Mouse (Mus musculus) stomach, embryonic 16.5 days (tissue): ENCODE results near the gene 1700013G24Rik. TPM values are rescaled to one million over a fixed set of nuclear protein-coding genes. Genes with fewer than 3 reads are reported as not detected.

ENCODE experiments used
- ATAC-seq: fragments of 200-750 bp; cut with Nextera tagmentation; 2 replicates; pipeline ENCODE4 v1.8.0; 2017; ENCODE audit warnings: moderate number of reproducible peaks, moderate TSS enrichment; ENCODE audit not compliant: insufficient read depth, low FRiP score
- H3K27ac ChIP-seq: fragments of 300-500 bp; sonication (generic); 2 replicates; pipeline ENCODE4 v1.5.1; 2014; ENCODE audit warnings: low read length
- H3K27me3 ChIP-seq: fragments of 300-500 bp; sonication (generic); 2 replicates; pipeline ENCODE4 v1.6.1; 2014; ENCODE audit warnings: low read length, control low read depth, mixed read lengths; ENCODE audit not compliant: control insufficient read depth, insufficient read depth
- H3K36me3 ChIP-seq: fragments of 300-500 bp; sonication (generic); 2 replicates; pipeline ENCODE4 v1.6.1; 2014; ENCODE audit warnings: low read length; ENCODE audit not compliant: control insufficient read depth, insufficient read depth
- H3K4me1 ChIP-seq: fragments of 300-500 bp; sonication (generic); 2 replicates; pipeline ENCODE4 v1.6.1; 2014; ENCODE audit warnings: low read length, control low read depth, mixed read lengths; ENCODE audit not compliant: control insufficient read depth, insufficient read depth
- H3K4me2 ChIP-seq: fragments of 300-500 bp; sonication (generic); 2 replicates; pipeline ENCODE4 v1.6.1; 2014; ENCODE audit warnings: low read depth, low read length, mixed read lengths
- H3K4me3 ChIP-seq: fragments of 300-500 bp; sonication (generic); replicated peaks from 2 replicates; pipeline ENCODE4 v1.5.1; 2014; ENCODE audit warnings: mild to moderate bottlenecking, low read length
- H3K9ac ChIP-seq: fragments of 300-500 bp; sonication (generic); 2 replicates; pipeline ENCODE4 v1.6.1; 2014; ENCODE audit warnings: low read length
- H3K9me3 ChIP-seq: fragments of 300-500 bp; sonication (generic); replicated peaks from 2 replicates; pipeline ENCODE4 v1.6.1; 2016; ENCODE audit warnings: low read length, control low read depth; ENCODE audit not compliant: control insufficient read depth
- WGBS: fragments of 180-500 bp; shearing (Covaris S2); extraction: QIAGEN DNeasy Blood & Tissue Kit; methylation state at CpG from one replicate; pipeline ENCODE4 v1.1.7; 2014; 5-methylcytosine and 5-hydroxymethylcytosine counted together
- polyA plus RNA-seq: library from polyadenylated mRNA; unstranded; fragments of >200 nt; fragmentation: Nextera tagmentation; extraction: Ambion mirVana; gene quantifications from 2 replicates; pipeline ENCODE4 v1.2.1, GENCODE M21; 2015

1700013G24Rik gene
- polyA plus RNA-seq, 1 experiment from 2014 or later: not detected

- H3K9ac ChIP-seq: peak overlapping the region; percentile 59; the same call in 1 of the 2 replicates
- no peaks in the 10 kb centered on the region for H3K9me3 ChIP-seq
- no peaks in the 10 kb centered on the region for H3K36me3 ChIP-seq
- 57% methylated on average over 6 of the region's 6 CpGs for WGBS
- H3K27me3 ChIP-seq: no peaks in the 10 kb centered on the region
- peak overlapping the region; percentile 77 for H3K27ac ChIP-seq
- ATAC-seq: no peak
- H3K4me2 ChIP-seq: no peak overlapping the region
- no peak overlapping the region for H3K4me3 ChIP-seq
- peaks cover 95% of the 10 kb centered on the region for H3K4me1 ChIP-seq
Observed at GRCm38 (mm10) chr4:137477611-137478010, 24.5 kb downstream of the 1700013G24Rik start.

GRCm38 (mm10) chr4:137478306-137478705 lies 25.2 kb downstream of the 1700013G24Rik start:
- peaks cover 88% of the 10 kb centered on the region for H3K4me1 ChIP-seq
- H3K4me3 ChIP-seq: no peak overlapping the region
- H3K36me3 ChIP-seq: no peaks in the 10 kb centered on the region
- H3K27me3 ChIP-seq: no peaks in the 10 kb centered on the region
- no peak overlapping the region for H3K4me2 ChIP-seq
- ATAC-seq: no peak
- H3K27ac ChIP-seq: peak overlapping the region; percentile 86; the same call in 1 of the 2 replicates
- no peaks in the 10 kb centered on the region for H3K9me3 ChIP-seq
- H3K9ac ChIP-seq: peak overlapping the region; percentile 4; the same call in 1 of the 2 replicates
- WGBS: 57% methylated on average over 5 of the region's 5 CpGs

GRCm38 (mm10) chr4:137479757-137480156 lies 26.7 kb downstream of the 1700013G24Rik start:
- Histone ChIP-seq H3K27ac (peak overlapping the region; percentile 86), H3K4me1 (peaks cover 82% of the 10 kb centered on the region)

GRCm38 (mm10) chr4:137480191-137480992 lies 27.3 kb downstream of the 1700013G24Rik start:
- peak; percentile 57; the same call in 1 of the 2 replicates for ATAC-seq
- Histone ChIP-seq H3K4me1 (peaks cover 82% of the 10 kb centered on the region), H3K9me3 (no peaks in the 10 kb centered on the region)

More at GRCm38 (mm10) chr4:137479757-137480156, 26.7 kb downstream of the 1700013G24Rik start:
- Histone ChIP-seq H3K27me3 (no peaks in the 10 kb centered on the region), H3K4me3 (no peak overlapping the region), H3K4me2 (peak overlapping the region; percentile 33), H3K9ac (peak overlapping the region; percentile 23), H3K9me3 (no peaks in the 10 kb centered on the region), H3K36me3 (no peaks in the 10 kb centered on the region)
- WGBS: 18% methylated on average over 6 of the region's 6 CpGs
- ATAC-seq: no peak; the same call in 1 of the 2 replicates

GRCm38 (mm10) chr4:137480993-137481340 lies 27.9 kb downstream of the 1700013G24Rik start:
- 16% methylated on average over 1 of the region's 1 CpGs for WGBS
- no peaks in the 10 kb centered on the region for H3K9me3 ChIP-seq
- H3K27ac ChIP-seq: peak overlapping the region; percentile 86
- no peak for ATAC-seq
- no peak overlapping the region for H3K4me3 ChIP-seq
- H3K36me3 ChIP-seq: no peaks in the 10 kb centered on the region
- H3K9ac ChIP-seq: peak overlapping the region; percentile 4; the same call in 1 of the 2 replicates
- H3K27me3 ChIP-seq: no peaks in the 10 kb centered on the region
- peak overlapping the region; percentile 14 for H3K4me2 ChIP-seq
- H3K4me1 ChIP-seq: peaks cover 82% of the 10 kb centered on the region

More at GRCm38 (mm10) chr4:137480191-137480992, 27.3 kb downstream of the 1700013G24Rik start:
- Histone ChIP-seq H3K4me3 (no peak overlapping the region), H3K27ac (peak overlapping the region; percentile 86), H3K27me3 (no peaks in the 10 kb centered on the region), H3K36me3 (no peaks in the 10 kb centered on the region), H3K4me2 (peak overlapping the region; percentile 33; the same call in 1 of the 2 replicates), H3K9ac (peak overlapping the region; percentile 46; the same call in 1 of the 2 replicates)
- 30% methylated on average over 19 of the region's 19 CpGs for WGBS

- Histone ChIP-seq H3K4me1 (peaks cover 82% of the 10 kb centered on the region), H3K4me2 (peak overlapping the region; percentile 14), H3K36me3 (no peaks in the 10 kb centered on the region), H3K9me3 (no peaks in the 10 kb centered on the region), H3K27me3 (no peaks in the 10 kb centered on the region), H3K9ac (peak overlapping the region; percentile 4; the same call in 1 of the 2 replicates), H3K27ac (peak overlapping the region; percentile 86), H3K4me3 (no peak overlapping the region)
- no peak for ATAC-seq
- 43% methylated on average over 13 of the region's 13 CpGs for WGBS
Observed at GRCm38 (mm10) chr4:137481381-137482030, 28.4 kb downstream of the 1700013G24Rik start.

GRCm38 (mm10) chr4:137483871-137484270 lies 30.8 kb downstream of the 1700013G24Rik start:
- ATAC-seq: no peak
- peaks cover 81% of the 10 kb centered on the region for H3K4me1 ChIP-seq
- H3K27ac ChIP-seq: peak overlapping the region; percentile 66
- H3K9me3 ChIP-seq: no peaks in the 10 kb centered on the region
- no peak overlapping the region for H3K4me3 ChIP-seq
- H3K36me3 ChIP-seq: no peaks in the 10 kb centered on the region
- H3K4me2 ChIP-seq: no peak overlapping the region
- WGBS: 39% methylated on average over 16 of the region's 16 CpGs
- H3K27me3 ChIP-seq: no peaks in the 10 kb centered on the region
- no peak overlapping the region for H3K9ac ChIP-seq

- H3K4me2 ChIP-seq: no peak overlapping the region
- peak overlapping the region; percentile 66 for H3K27ac ChIP-seq
- no peaks in the 10 kb centered on the region for H3K27me3 ChIP-seq
- no peak for ATAC-seq
- no peaks in the 10 kb centered on the region for H3K9me3 ChIP-seq
- WGBS: 66% methylated on average over 7 of the region's 7 CpGs
- H3K4me3 ChIP-seq: no peak overlapping the region
- H3K9ac ChIP-seq: peak overlapping the region; percentile 48
- H3K4me1 ChIP-seq: peaks cover 81% of the 10 kb centered on the region
- no peaks in the 10 kb centered on the region for H3K36me3 ChIP-seq
Observed at GRCm38 (mm10) chr4:137484586-137484985, 31.5 kb downstream of the 1700013G24Rik start.
